Mouse (Mus musculus): ENCODE measurements around the gene Pagr1a. TPM values are rescaled to one million over a fixed set of nuclear protein-coding genes. Genes with fewer than 3 reads are reported as not detected.

The Pagr1a gene
- total RNA-seq, 2 experiments from 2014 or later = 12.4 to 15.4 TPM

GRCm38 (mm10) chr7:127021563-127022527, 4.7 kb upstream of the Pagr1a start:
- DNase-seq (ENCODE audit: low spot score in 2 of 2) = no peak

DNA sequence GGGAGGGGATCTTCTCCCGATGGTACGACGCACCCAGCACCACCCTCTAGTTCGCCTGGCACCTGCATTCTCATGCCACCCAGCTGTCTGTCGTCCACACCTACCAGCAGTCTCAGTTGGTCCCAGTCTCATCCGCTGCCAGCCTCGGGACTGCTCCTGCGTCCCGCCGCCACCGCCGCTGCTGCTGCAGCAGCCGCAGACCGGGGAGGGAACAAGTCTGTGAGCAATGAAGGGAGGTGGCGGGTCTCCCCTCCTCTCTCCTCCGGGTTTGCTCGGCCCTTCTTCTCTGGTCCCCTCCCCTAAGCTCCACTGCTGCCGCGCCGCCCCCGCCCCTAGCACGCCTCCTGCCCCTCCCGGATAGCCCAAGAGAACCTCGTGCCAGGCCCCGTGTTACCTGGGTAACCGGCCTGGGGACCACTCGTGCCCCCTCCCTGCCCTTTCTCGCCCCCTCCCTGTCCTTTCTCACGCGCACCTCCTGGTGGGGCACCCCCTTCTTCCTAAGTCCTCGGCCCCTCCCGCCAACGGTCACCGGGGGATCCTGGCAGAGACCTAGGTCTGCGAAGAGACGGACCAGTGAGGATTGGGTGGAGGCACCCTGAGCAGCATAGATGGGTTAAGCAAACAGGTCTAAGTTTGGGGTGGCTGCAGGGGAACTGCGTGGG, 3.9 kb upstream of the Pagr1a start, which contains the start of the genes Gm42742 and Prrt2:
Gene Gm42742, minus strand, starts transcription at position 197 of the 662 bp plus-strand sequence.
Gene Prrt2, minus strand, starts transcription at position 311 of the 662 bp plus-strand sequence.
- peak in 1 of 2 experiments; percentile 38 for DNase-seq (ENCODE audit: low spot score in 2 of 2)

- DNase-seq (ENCODE audit: low spot score in 2 of 2) = no peak
Observed at GRCm38 (mm10) chr7:127020491-127020890, 3.3 kb upstream of the Pagr1a start.

- no peak for DNase-seq (ENCODE audit: low spot score in 2 of 2)
Observed at GRCm38 (mm10) chr7:127020031-127020430, 2.9 kb upstream of the Pagr1a start.

- no peak for DNase-seq (ENCODE audit: low spot score in 2 of 2)
Observed at GRCm38 (mm10) chr7:127019306-127019960, 2.3 kb upstream of the Pagr1a start.

GRCm38 (mm10) chr7:127018416-127019305, 1.5 kb upstream of the Pagr1a start:
- DNase-seq (ENCODE audit: low spot score in 2 of 2) = no peak

DNA sequence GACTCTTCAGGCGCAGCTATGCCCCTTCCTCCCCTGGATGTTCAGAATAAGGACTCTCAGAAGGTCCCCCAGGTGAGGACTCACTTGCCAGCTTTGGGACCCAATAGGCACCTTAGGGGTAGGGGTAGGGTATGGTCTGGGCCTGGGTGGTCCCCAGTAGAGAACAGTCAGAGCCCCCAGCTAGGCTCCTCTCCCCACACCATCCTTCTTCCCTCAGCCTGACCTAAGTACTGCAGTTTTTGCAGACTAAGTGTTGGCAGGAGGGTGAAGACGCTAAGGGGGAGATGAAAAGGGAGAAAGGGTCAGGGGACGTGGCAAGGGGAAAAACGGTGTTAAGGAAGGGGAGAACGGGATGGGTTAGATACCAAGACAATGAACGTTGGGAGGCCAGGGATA, 796 bp upstream of the Pagr1a start:
- DNase-seq (ENCODE audit: low spot score in 2 of 2) = no peak

DNA sequence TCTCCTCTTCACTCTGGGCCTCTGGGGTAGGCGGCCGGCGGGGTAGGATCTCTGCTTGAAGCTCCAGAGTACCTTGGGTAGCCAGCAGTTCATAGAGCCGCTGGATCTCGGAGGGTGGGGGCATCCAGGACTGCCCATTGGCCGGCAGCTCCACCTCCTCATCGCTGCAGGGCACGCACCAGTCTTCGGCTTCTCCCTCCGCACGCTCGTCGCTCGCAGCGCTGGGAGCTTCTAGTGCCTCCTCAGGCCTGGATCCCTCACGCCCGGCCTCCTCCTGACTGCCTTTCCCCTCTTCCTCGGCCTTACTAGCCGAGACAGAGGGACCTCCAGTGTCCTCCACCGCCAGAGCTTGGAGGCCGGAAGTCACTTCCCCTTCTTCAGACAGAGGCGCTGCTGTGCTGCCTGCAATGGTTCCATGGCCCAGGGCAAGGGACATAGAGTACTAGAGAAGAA, 640 bp downstream of the Pagr1a start:
- DNase-seq (ENCODE audit: low spot score in 2 of 2) = peak; percentile 30 to 55

- DNase-seq (ENCODE audit: low spot score in 2 of 2) = no peak
Observed at GRCm38 (mm10) chr7:127016481-127016485, 869 bp downstream of the Pagr1a start, which contains the start of gene Pagr1b. Pagr1b (minus strand) TSS chr7:127016484.

DNA sequence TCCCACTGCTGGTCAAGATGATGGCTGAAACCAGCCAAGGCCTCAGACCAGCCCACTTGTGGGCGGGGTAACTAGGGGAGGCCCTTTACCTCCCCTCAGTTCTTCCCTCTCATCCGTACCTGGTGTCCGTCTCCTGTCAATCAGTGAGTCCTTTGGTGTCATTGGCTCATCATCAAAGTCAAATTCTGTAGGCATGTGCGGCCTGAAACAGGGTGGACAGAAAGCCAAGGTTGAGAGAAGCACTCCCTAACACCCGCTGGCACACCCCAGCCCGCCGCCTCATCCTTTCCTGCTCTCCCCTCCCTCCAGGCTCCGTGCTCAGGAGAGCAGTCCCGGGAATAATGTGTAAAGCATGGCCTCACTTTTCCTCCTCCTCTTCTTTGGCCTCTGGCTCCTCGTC, 1.1 kb downstream of the Pagr1a start:
- DNase-seq (ENCODE audit: low spot score in 2 of 2) = no peak

DNA sequence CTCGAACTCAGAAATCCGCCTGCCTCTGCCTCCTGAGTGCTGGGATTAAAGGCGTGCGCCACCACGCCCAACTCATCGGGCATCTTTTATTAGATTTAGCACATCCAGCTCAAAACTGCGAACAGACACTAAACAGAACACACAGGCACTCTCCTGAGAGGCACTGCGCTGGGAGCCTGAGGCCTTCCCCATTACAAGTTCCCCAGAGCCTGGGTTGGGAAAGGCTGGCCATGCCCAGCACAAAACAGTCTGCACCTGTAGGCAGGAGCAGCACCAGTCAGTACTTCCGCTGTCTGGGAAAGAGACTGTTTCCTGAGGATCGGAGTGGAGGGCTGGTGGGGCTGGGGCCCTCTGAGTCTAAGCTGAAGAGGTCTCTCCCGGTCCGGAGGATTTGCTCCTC, 2.2 kb downstream of the Pagr1a start:
- DNase-seq (ENCODE audit: low spot score in 2 of 2) = no peak

DNA sequence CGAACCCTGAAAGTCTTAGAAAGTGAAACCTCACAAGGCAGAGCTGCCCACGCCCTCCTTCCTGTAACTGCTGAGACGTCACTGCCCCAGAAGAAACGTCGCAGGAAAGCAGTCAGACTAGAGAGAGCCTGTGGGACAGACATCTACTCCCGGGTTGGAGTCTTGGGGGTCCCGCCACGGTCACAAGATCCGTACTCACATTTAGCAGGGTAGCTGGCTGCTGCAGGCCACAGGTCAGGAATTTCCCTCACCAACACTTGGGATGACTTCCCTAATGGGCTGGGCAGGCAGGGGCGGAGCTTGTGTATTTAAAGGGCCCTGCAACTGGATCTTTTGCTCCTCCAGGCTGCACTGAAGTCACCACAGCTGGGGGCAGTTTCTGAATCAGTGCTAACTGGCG, 2.8 kb downstream of the Pagr1a start, which contains the start of gene Mvp:
Gene Mvp, minus strand, starts transcription at position 302 of the 400 bp plus-strand sequence.
- DNase-seq (ENCODE audit: low spot score in 2 of 2) = peak in 1 of 2 experiments; percentile 49

DNA sequence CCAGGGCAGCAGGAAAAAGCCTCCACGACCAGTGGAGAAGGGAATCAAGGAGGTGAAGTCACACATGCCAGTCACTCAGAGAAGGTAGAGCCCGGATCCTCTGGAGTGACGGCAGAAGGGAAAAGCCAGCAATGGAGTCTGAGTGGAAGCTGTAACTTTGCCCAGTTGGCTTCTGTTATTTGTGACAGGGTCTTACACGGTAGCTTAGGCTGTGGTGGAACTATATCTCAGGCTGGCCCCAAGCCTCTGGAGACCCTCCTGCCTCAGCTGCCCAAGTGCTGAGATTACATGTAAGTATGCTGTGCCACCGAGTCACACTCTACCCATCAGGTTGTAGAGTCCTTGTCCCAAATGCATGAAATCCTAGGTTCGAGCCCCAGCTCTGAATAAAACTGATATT, 3.8 kb downstream of the Pagr1a start:
- no peak for DNase-seq (ENCODE audit: low spot score in 2 of 2)

- no peak for DNase-seq (ENCODE audit: low spot score in 2 of 2)
Observed at GRCm38 (mm10) chr7:127012845-127013244, 4.3 kb downstream of the Pagr1a start.

- DNase-seq (ENCODE audit: low spot score in 2 of 2) = no peak
Observed at GRCm38 (mm10) chr7:127012374-127012773, 4.8 kb downstream of the Pagr1a start.

DNA sequence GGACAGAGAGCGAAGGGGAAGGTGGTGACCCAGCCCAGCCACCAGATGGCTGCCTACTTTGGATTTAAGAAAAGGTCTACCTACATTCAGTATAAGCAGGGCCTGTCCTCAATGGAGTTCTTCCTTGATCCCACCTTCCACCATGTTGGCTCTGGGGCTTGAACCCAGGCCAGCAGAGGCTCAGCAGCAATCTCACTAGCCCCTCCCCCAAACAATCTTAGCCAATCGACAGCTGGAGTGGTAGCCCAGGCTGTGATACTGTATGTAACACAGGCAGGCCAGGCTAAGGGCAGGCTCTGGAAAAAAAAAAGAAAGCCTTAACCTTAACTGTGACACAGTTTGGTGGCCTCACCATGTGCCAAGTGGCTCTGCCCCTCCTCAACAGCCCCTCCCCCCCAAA, 5.4 kb downstream of the Pagr1a start:
- DNase-seq (ENCODE audit: low spot score in 2 of 2) = no peak

GRCm38 (mm10) chr7:127011051-127011450, 6.1 kb downstream of the Pagr1a start:
- DNase-seq (ENCODE audit: low spot score in 2 of 2) = no peak

GRCm38 (mm10) chr7:127009307-127010085, 7.7 kb downstream of the Pagr1a start:
- DNase-seq (ENCODE audit: low spot score in 2 of 2) = no peak

DNA sequence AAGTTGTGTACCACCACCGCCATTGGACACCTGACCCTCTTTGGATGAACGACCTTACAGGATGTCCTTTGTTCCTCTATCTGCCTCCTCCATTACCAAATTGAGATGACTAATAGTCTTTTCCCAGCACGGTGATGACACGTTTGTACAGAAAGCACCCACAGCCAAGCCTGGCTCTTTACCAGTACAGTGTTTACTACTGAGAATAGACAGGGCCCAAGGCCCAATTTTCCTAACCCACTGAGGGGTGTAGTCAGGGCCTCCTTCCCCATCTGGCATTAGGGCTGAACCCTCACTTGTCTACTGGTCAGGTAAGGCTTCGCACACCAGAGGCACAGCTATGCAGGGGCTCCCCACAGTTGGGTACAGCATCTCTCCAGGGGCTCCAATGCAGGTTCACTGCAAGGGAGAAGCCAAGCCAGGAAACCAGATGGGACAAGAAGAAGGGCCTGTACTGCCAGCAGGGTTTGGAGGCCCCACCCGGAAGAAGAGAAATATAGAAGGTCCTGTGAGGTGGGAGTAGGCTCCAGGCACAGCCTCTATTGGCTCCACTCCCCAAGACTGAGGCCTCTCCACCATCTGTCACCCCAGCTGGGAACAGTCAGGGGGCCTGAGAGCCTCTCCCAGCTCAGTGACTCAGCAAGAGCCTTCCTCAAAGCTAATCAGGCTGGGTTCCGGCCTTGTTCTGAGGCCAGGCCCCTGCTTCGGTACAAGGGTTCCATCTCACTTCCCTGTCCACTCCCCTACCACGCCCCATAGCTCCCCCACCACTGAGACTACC, 8.7 kb downstream of the Pagr1a start:
- peak in 1 of 2 experiments; percentile 53 for DNase-seq (ENCODE audit: low spot score in 2 of 2)

Measured in adrenal gland, postnatal 4 days (tissue).